In the genomic region with DNA sequence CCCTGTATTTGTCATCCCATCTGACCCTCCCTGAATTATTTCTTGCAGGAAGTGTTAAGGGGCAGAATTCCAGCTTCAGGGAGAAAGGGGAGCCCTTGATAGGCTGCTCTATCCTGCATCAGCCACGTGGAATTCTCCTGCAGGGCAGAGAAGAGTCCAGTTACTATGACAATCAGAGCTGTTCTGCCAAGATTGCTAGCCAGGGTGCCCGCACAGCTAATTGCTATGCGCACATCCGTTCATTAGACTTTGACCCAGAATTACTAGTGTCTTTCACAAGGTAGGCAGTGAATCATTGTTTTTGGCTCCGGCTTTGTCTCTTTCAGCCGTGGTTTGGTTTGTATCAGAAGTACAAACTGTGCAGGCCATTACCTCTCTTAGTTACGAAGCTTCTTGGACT, we compare ENCODE assay signal across 8 mouse cellular contexts. TPM values are rescaled to one million over a fixed set of nuclear protein-coding genes. Genes with fewer than 3 reads are reported as not detected.
DNase-seq lines count a peak whose midpoint lies in the region; ATAC-seq and TF ChIP-seq lines count a peak whose summit lies in the region.

No protein-coding gene starts in this region.

- intact Hi-C loops in left cerebral cortex, postnatal 14 days (cut with DNase I), result no loop called here

- no peak overlapping the region for H3K9ac ChIP-seq in heart, embryonic 11.5 days (ENCODE audit: low read depth, low read length)
- no peak overlapping the region for H3K9ac ChIP-seq in hindbrain, postnatal 0 days (replicated peaks; ENCODE audit: low read length)

- no peak for ATAC-seq in heart, embryonic 11.5 days (replicated peaks; ENCODE audit: insufficient number of reproducible peaks, low FRiP score, low TSS enrichment)
- ATAC-seq in hindbrain, postnatal 0 days, result peak; percentile 94

- 71% methylated on average over 7 of the region's 7 CpGs for WGBS in heart, embryonic 11.5 days (ENCODE audit: insufficient replicate concordance)
- 25% methylated on average over 7 of the region's 7 CpGs for WGBS in hindbrain, postnatal 0 days

- no peaks in the 10 kb centered on the region for H3K9me3 ChIP-seq in heart, embryonic 11.5 days (replicated peaks; ENCODE audit: control insufficient read depth, low read length)
- H3K9me3 ChIP-seq in hindbrain, postnatal 0 days (ENCODE audit: low read length), result no peaks in the 10 kb centered on the region

- no peak overlapping the region for H3K27ac ChIP-seq in heart, embryonic 11.5 days (ENCODE audit: low read depth, low read length)
- H3K27ac ChIP-seq in hindbrain, postnatal 0 days, result no peak overlapping the region

- H3K27me3 ChIP-seq in heart, embryonic 11.5 days (ENCODE audit: control insufficient read depth, insufficient read depth, low read length), result no peaks in the 10 kb centered on the region
- H3K27me3 ChIP-seq in hindbrain, postnatal 0 days (ENCODE audit: insufficient read depth, low read length), result no peaks in the 10 kb centered on the region

- DNase-seq in heart, adult 8-10 months (ENCODE audit: low spot score), result peak; percentile 28
- peak; percentile 63 for DNase-seq in adipocyte (ENCODE audit: low spot score)
- DNase-seq in hindbrain, postnatal 0 days (ENCODE audit: low spot score), result peak; percentile 69
- DNase-seq in left cerebral cortex, postnatal 14 days (ENCODE audit: low spot score in 2 of 2), result peak; percentile 24 to 39
- no peak for DNase-seq in gastrocnemius, postnatal 4 days (ENCODE audit: low spot score in 2 of 2)
- DNase-seq in heart, postnatal 4 days, result no peak
- DNase-seq in lung, postnatal 14 days, result no peak

- peaks cover 11% of the 10 kb centered on the region; the same call in 1 of the 2 replicates for H3K4me1 ChIP-seq in heart, embryonic 11.5 days (ENCODE audit: control insufficient read depth, insufficient read depth, low read length)
- H3K4me1 ChIP-seq in hindbrain, postnatal 0 days (ENCODE audit: insufficient read depth, low read length), result no peaks in the 10 kb centered on the region

- H3K4me3 ChIP-seq in heart, embryonic 11.5 days (ENCODE audit: low read depth, low read length), result no peak overlapping the region
- no peak overlapping the region for H3K4me3 ChIP-seq in hindbrain, postnatal 0 days (ENCODE audit: low read length)

- H3K36me3 ChIP-seq in heart, embryonic 11.5 days (ENCODE audit: control insufficient read depth, insufficient read depth, low read length), result no peaks in the 10 kb centered on the region
- no peaks in the 10 kb centered on the region for H3K36me3 ChIP-seq in hindbrain, postnatal 0 days (ENCODE audit: insufficient read depth, low read length)

- TF ChIP-seq CTCF in hindbrain, postnatal 0 days (IDR thresholded peaks at IDR 0.05; ENCODE audit: low read depth), result no peak

- H3K4me2 ChIP-seq in heart, embryonic 11.5 days, result no peak overlapping the region
- no peak overlapping the region for H3K4me2 ChIP-seq in hindbrain, postnatal 0 days (ENCODE audit: low read depth, low read length)

RNA-seq across cellular contexts. Expression of a gene that starts 33.0 kb away (rescaled TPM):
- 1 to 10 TPM; 3.2 to 6.0 (median 4.8) TPM for total RNA-seq in heart, adult 8-10 months (2022)
- 12.9 TPM in 2 replicates for polyA plus RNA-seq in heart, embryonic 11.5 days (2014; fragmentation: Nextera tagmentation; extraction: Ambion mirVana)
- total RNA-seq in hindbrain, postnatal 0 days (2014; rRNA removed), result 7.3 and 10.1 TPM in 2 replicates
- 6.7 and 8.2 TPM in 2 replicates for polyA plus RNA-seq in hindbrain, postnatal 0 days (2015; fragmentation: Nextera tagmentation; extraction: Ambion mirVana)
- 1 to 10 TPM; 2.4 to 3.4 TPM for total RNA-seq in left cerebral cortex, postnatal 14 days (2021)
- 10 to 100 TPM; 11.5 to 12.1 TPM for total RNA-seq in gastrocnemius, postnatal 4 days (2021)
- 10 to 100 TPM; 12.2 to 12.6 TPM for total RNA-seq in heart, postnatal 4 days (2021)

Comparison
In these comparisons a context has a peak if more than half of its experiments do, and no peak if none do; other contexts are left out.
1. DNase-seq: peak in heart, adult 8-10 months (single experiment), adipocyte (single experiment), hindbrain, postnatal 0 days (single experiment) and left cerebral cortex, postnatal 14 days (2 of 2); none in gastrocnemius, postnatal 4 days (0 of 2), heart, postnatal 4 days (single experiment) and lung, postnatal 14 days (single experiment).